Mouse (Mus musculus): ENCODE data around the gene Myoc. TPM values are rescaled to one million over a fixed set of nuclear protein-coding genes. Genes with fewer than 3 reads are reported as not detected.

The Myoc gene
- total RNA-seq, 2 experiments from 2014 or later, result 6.2 to 6.7 TPM

GRCm38 (mm10) chr1:162660276-162660860 is 21.4 kb downstream of the Myoc start:
- intact Hi-C loops (cut with DNase I), result loop anchor here (10.0 kb wide), 2 partner anchors 296 to 686 kb away; partner anchors contain the start of gene 4930558K02Rik
- Histone ChIP-seq H3K27ac (no peak overlapping the region), H3K4me3 (no peak overlapping the region)
- TF ChIP-seq CTCF (IDR thresholded peaks at IDR 0.05), result no peak
- no peak for DNase-seq (ENCODE audit: extremely low spot score in 1 of 2, low spot score in 2 of 2)

- TF ChIP-seq CTCF (IDR thresholded peaks at IDR 0.05), result peak; percentile 76
- intact Hi-C loops (cut with DNase I), result loop anchor here (1.0 to 10.0 kb wide), 4 partner anchors 93 to 690 kb away; partner anchors contain the start of genes 4930558K02Rik and Vamp4
- DNase-seq (ENCODE audit: extremely low spot score in 1 of 2, low spot score in 2 of 2), result peak; percentile 70 to 71
- Histone ChIP-seq H3K27ac (no peak overlapping the region), H3K4me3 (no peak overlapping the region)
Measured at GRCm38 (mm10) chr1:162664826-162665475, 26.0 kb downstream of the Myoc start.

- Histone ChIP-seq H3K27ac (no peak overlapping the region), H3K4me3 (no peak overlapping the region)
- no peak for DNase-seq (ENCODE audit: extremely low spot score in 1 of 2, low spot score in 2 of 2)
- intact Hi-C loops (cut with DNase I), result loop anchor here (1.0 to 10.0 kb wide), 4 partner anchors 93 to 691 kb away; partner anchors contain the start of genes 4930558K02Rik and Vamp4
- no peak for TF ChIP-seq CTCF (IDR thresholded peaks at IDR 0.05)
Measured at GRCm38 (mm10) chr1:162665486-162666174, 26.7 kb downstream of the Myoc start.

GRCm38 (mm10) chr1:162693721-162694120 is 54.8 kb downstream of the Myoc start:
- intact Hi-C loops (cut with DNase I), result no loop called here
- DNase-seq (ENCODE audit: extremely low spot score in 1 of 2, low spot score in 2 of 2), result no peak

GRCm38 (mm10) chr1:162697866-162698265 is 58.9 kb downstream of the Myoc start:
- Histone ChIP-seq H3K4me3 (no peak overlapping the region), H3K27ac (no peak overlapping the region)
- TF ChIP-seq CTCF (IDR thresholded peaks at IDR 0.05), result no peak
- no peak for DNase-seq (ENCODE audit: extremely low spot score in 1 of 2, low spot score in 2 of 2)
- intact Hi-C loops (cut with DNase I), result no loop called here

More at GRCm38 (mm10) chr1:162693721-162694120, 54.8 kb downstream of the Myoc start:
- H3K4me3 ChIP-seq, result no peak overlapping the region
- H3K27ac ChIP-seq, result no peak overlapping the region
- no peak for TF ChIP-seq CTCF (IDR thresholded peaks at IDR 0.05)

Small RNA genes within 50 kb of the gene (microRNA-seq; reads per million reads assigned to microRNA genes)
- 0 reads per million in 2 experiments for gene Gm27616

Other genes with a start within 250 kb of the Myoc start
- 100 to 1,000 TPM; 102 to 103 TPM for gene Dnm3, start 161.1 kb upstream of the Myoc start, total RNA-seq (2021)
- gene Mettl13, start 90.6 kb upstream of the Myoc start, total RNA-seq (2021), result 10 to 100 TPM; 10.3 to 12.6 TPM
- gene Vamp4, start 68.6 kb upstream of the Myoc start, total RNA-seq (2021), result 100 to 1,000 TPM; 107 to 108 TPM
- not detected for gene Myocos, start 19.1 kb downstream of the Myoc start, total RNA-seq (2021)
- gene Prrc2c, start 101.4 kb downstream of the Myoc start, total RNA-seq (2021), result 100 to 1,000 TPM; 218 to 220 TPM
- gene Fmo4, start 174.8 kb downstream of the Myoc start, total RNA-seq (2021), result not detected
- gene Fmo1, start 227.5 kb downstream of the Myoc start, total RNA-seq (2021), result 10 to 100 TPM; 12.0 to 12.3 TPM

Measured in left cerebral cortex, adult 2 months (tissue).